Mouse (Mus musculus): ENCODE measurements around the gene Sox6.

The Sox6 gene

GRCm38 (mm10) chr7:115550197-115550804 lies 488.3 kb downstream of the Sox6 start:
- no peak for DNase-seq (ENCODE audit: low spot score)

GRCm38 (mm10) chr7:115549670-115550069 lies 488.9 kb downstream of the Sox6 start:
- no peak for DNase-seq (ENCODE audit: low spot score)

- DNase-seq (ENCODE audit: low spot score) = no peak
Measured at GRCm38 (mm10) chr7:115545585-115546374, 492.8 kb downstream of the Sox6 start.

- no peak for DNase-seq (ENCODE audit: low spot score)
Measured at GRCm38 (mm10) chr7:115543596-115543995, 495.0 kb downstream of the Sox6 start.

GRCm38 (mm10) chr7:115540261-115540660 lies 498.3 kb downstream of the Sox6 start:
- no peak for DNase-seq (ENCODE audit: low spot score)

- DNase-seq (ENCODE audit: low spot score) = no peak
Measured at GRCm38 (mm10) chr7:115539003-115539402, 499.6 kb downstream of the Sox6 start.

- no peak for DNase-seq (ENCODE audit: low spot score)
Measured at GRCm38 (mm10) chr7:115537636-115538035, 501.0 kb downstream of the Sox6 start.

- no peak for DNase-seq (ENCODE audit: low spot score)
Measured at GRCm38 (mm10) chr7:115536521-115536920, 502.1 kb downstream of the Sox6 start.

GRCm38 (mm10) chr7:115531875-115532274 lies 506.7 kb downstream of the Sox6 start:
- no peak for DNase-seq (ENCODE audit: low spot score)

GRCm38 (mm10) chr7:115531217-115531616 lies 507.4 kb downstream of the Sox6 start:
- no peak for DNase-seq (ENCODE audit: low spot score)

- no peak for DNase-seq (ENCODE audit: low spot score)
Measured at GRCm38 (mm10) chr7:115517701-115518100, 520.9 kb downstream of the Sox6 start.

GRCm38 (mm10) chr7:115513681-115514080 lies 524.9 kb downstream of the Sox6 start:
- DNase-seq (ENCODE audit: low spot score) = no peak

- no peak for DNase-seq (ENCODE audit: low spot score)
Measured at GRCm38 (mm10) chr7:115511777-115512176, 526.8 kb downstream of the Sox6 start.

GRCm38 (mm10) chr7:115511091-115511490 lies 527.5 kb downstream of the Sox6 start:
- no peak for DNase-seq (ENCODE audit: low spot score)

GRCm38 (mm10) chr7:115510045-115510444 lies 528.6 kb downstream of the Sox6 start:
- no peak for DNase-seq (ENCODE audit: low spot score)

GRCm38 (mm10) chr7:115506385-115506784 lies 532.2 kb downstream of the Sox6 start:
- no peak for DNase-seq (ENCODE audit: low spot score)

GRCm38 (mm10) chr7:115501497-115501896 lies 537.1 kb downstream of the Sox6 start:
- no peak for DNase-seq (ENCODE audit: low spot score)

GRCm38 (mm10) chr7:115500825-115501224 lies 537.8 kb downstream of the Sox6 start:
- DNase-seq (ENCODE audit: low spot score) = no peak

- DNase-seq (ENCODE audit: low spot score) = no peak
Measured at GRCm38 (mm10) chr7:115500170-115500569, 538.4 kb downstream of the Sox6 start.

GRCm38 (mm10) chr7:115491721-115492120 lies 546.9 kb downstream of the Sox6 start:
- DNase-seq (ENCODE audit: low spot score) = no peak

GRCm38 (mm10) chr7:115489608-115490007 lies 549.0 kb downstream of the Sox6 start:
- DNase-seq (ENCODE audit: low spot score) = no peak

GRCm38 (mm10) chr7:115486431-115486830 lies 552.2 kb downstream of the Sox6 start:
- no peak for DNase-seq (ENCODE audit: low spot score)

- DNase-seq (ENCODE audit: low spot score) = no peak
Measured at GRCm38 (mm10) chr7:115485664-115486409, 552.8 kb downstream of the Sox6 start.
